Mouse (Mus musculus) midbrain, embryonic 10.5 days (tissue): ENCODE results near the gene Dpt. TPM values are rescaled to one million over a fixed set of nuclear protein-coding genes. Genes with fewer than 3 reads are reported as not detected.

ENCODE experiments used
- polyA plus RNA-seq: library from polyadenylated mRNA; unstranded; fragments of >200 nt; fragmentation: Nextera tagmentation; extraction: Ambion mirVana; gene quantifications from 2 replicates; pipeline ENCODE4 v1.2.1, GENCODE M21; 2016

Gene Dpt
- polyA plus RNA-seq, 1 experiment from 2014 or later, result not detected

Other genes with a start within 250 kb of the Dpt start
- gene Xcl1, start 138.9 kb downstream of the Dpt start, polyA plus RNA-seq, result not detected in 2 replicates